Mouse (Mus musculus) 3T3-L1 (cell line): ENCODE data around the gene Tbxas1.

Experiments used
- DNase-seq: peaks from one replicate; pipeline ENCODE4 v3.0.0-alpha.2; 2015; ENCODE audit warnings: low read depth, low spot score

Tbxas1 gene

GRCm38 (mm10) chr6:38960791-38961426 lies 85.7 kb downstream of the Tbxas1 start:
- DNase-seq: peak; percentile 95

DNA sequence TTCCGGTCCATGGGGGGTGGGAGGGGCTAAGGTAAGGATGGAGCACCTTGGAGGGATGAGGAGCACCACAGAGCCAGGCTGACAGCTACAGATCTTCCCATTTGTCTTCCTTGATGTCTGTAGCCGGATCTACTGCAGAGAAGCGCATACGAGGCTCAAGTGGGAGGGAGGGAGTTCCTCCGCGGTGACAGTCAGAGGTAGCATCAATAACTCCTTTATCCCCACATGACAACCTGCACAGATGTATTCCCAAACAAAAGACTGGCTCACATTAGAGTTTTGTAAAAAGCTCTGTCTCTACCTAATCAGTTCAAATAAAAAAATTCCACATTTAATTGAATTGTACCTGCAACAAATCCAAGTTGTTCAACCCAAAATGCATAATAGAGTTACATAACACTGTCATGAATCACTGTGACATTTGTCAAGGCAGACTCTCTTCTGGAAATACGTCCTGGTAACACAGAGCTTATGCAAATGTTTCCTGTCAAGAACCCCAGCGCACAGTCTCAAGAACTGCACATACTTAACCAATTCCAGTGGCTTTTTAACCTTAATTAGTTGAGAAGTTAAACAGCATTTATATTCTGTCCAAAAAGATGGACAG lies 86.3 kb downstream of the Tbxas1 start:
- no peak for DNase-seq

GRCm38 (mm10) chr6:38966839-38967238 lies 91.6 kb downstream of the Tbxas1 start:
- DNase-seq: no peak

GRCm38 (mm10) chr6:38967288-38967687 lies 92.1 kb downstream of the Tbxas1 start:
- no peak for DNase-seq

DNA sequence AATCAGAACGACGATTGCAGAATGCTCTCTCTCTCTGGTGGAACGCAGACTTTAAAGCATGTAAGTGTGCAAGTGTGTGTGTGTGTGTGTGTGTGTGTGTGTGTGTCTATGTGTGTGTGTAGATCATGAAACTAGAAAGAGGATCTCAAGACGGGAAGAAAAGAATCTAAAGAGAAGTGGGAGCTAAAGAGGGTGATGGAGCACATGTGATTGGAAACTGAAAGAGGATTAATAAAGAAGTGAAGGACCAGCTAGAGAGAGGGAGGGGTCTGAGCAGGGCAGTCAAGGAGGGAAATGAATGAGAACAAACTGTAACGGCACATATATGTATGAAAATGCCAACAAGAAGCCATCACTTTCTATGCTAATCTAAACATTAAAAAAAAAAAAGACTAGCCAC lies 92.8 kb downstream of the Tbxas1 start:
- DNase-seq: no peak

DNA sequence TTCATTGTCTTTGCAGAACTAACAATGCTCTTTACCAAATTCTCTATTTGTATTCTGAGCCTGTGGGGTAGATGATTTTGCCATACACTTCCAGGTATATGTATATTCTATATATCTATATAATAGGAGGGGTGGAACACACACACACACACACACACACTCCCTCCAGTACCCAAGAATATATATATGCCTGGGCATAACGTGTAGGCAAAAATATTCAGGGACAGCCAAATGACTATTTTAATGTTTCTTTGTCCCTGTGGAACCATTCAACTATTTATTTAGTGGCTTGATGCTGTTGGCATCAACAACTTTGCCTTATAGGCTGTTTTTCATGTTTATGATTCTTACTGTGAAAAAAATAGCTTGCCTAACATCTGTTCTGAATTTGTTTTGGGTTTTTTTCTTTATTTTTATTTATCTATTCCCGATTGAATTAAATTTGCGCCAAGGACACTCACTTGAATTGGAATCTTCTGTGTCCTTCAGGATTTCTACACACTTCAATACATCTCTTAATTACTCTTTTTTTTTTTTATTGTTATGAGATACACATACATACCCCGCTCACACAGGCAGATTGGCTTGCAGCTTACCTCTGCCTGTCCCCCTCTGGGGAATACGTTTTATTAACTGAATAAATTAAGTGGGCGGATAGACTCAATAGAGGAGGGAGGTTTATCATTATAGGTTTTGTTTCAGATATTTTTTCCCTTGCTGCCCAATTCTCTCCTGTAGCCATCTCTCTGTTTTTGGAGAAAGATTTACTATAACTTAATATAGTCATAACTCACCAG lies 94.9 kb downstream of the Tbxas1 start:
- DNase-seq: no peak

GRCm38 (mm10) chr6:38970759-38971158 lies 95.6 kb downstream of the Tbxas1 start:
- DNase-seq: no peak

GRCm38 (mm10) chr6:38972826-38973225 lies 97.6 kb downstream of the Tbxas1 start:
- no peak for DNase-seq

DNA sequence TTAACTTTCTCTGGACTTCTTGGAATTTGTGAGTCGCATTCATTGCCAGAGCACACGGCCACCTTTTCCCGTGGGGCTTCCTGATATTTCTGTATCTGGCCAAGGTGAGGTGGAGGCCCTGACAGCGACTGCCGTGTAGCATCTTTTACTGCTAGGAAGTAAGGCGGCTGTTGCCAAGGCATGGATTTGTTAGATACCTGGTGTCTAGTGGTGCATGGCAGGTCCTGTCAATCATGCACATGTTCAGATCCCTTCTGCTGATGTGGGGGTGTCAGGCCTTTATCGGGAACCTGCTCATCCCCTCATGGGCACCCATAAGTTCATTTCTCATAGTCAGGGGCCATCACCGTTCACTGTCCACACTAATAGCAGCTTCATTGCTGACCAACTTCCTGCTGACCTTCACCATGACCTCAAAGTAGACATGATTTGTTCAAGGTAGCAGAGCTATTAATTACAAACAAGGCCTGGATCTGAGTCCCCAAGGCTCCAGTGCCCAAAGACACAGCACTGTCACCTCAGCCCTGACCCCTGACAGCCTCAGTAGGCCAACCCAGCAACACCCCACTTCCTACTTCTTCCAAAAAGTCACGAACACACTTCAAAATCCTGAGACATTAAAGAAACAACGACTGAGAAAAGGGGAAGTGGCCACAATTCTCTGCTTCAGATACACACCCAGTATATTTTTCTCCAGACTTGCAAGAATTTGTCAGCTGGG lies 98.4 kb downstream of the Tbxas1 start:
- DNase-seq: no peak

- no peak for DNase-seq
Measured at GRCm38 (mm10) chr6:38974162-38974525, 98.9 kb downstream of the Tbxas1 start.

- DNase-seq: no peak
Measured at GRCm38 (mm10) chr6:38974536-38975268, 99.5 kb downstream of the Tbxas1 start.

DNA sequence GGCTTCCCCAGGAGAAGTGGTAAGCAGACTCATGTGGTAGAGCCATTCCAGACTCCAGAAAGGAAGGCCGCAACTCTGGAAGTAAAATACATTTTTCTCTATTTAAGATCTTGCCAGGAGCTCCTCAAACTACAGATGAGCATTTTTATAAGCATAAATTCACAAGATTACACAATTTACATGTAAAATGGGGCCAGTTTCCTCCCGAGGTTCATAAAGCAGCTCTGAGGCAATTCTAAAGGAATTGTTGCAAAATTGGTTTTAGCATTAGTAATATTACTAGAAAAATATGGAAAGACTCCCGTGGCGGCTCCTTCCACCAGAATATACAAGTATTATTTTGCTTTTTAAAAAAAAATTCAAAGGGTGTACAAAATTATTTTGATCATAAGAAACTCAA lies 100.7 kb downstream of the Tbxas1 start:
- no peak for DNase-seq

DNA sequence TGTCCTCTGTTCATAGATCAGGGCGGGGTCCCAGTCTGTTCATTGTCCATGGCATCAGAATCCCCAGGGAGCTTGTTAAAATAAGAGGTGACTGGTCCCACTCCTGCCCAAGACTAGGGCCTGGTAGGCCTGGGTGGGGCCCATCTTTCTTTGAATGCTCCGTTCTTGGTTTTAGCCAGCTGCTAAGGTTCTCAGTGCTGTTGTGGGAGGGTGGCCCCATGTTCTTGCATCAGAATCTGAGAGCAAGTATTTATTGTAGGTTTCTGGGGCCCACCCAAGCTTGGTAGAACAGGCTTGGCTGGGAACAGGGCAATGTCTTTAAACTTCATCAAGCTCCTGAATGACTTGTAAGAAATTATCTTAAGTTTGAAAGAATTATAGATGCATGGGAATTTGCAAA lies 101.2 kb downstream of the Tbxas1 start:
- DNase-seq: no peak

DNA sequence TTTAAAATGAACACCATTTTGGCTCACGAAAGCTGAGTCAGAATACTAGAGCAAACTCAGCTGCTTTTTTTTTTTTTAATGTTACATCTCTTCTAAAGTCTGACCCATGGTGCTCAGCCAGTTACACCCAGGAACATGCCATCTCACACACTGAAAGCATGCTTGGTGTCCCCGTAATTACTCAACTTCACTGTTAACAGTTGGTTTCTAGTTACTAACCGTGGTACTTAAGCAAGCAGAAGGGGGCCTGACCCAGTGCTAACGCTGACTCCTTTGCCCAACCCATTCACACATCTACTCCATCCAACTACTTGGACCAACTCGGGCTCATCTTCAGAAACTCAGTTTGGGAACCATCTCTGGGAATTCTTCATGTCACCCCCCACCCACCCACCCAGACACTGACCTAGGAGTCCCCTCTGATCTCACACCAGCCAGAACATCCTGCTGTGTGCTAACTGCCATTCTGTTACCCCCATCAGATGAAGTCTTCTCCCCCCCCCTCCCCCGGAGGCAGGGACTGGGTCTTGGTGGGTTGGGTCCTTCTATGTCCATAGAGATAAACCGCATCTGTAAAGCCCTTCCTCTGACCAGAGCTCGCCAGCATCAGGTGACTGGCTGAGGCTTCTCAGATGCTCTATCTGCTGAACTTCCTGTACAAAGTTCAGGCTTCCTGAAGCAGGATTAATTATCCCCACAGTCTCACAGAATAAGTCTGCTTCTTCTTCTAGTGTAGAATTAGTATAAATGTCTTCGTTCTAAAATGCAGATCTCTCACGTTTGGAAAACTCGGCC lies 105.9 kb downstream of the Tbxas1 start:
- DNase-seq: no peak

- no peak for DNase-seq
Measured at GRCm38 (mm10) chr6:38982071-38982470, 106.9 kb downstream of the Tbxas1 start.

GRCm38 (mm10) chr6:38982656-38983055 lies 107.5 kb downstream of the Tbxas1 start:
- DNase-seq: no peak

- DNase-seq: no peak
Measured at GRCm38 (mm10) chr6:38983060-38983459, 107.9 kb downstream of the Tbxas1 start.

GRCm38 (mm10) chr6:38984626-38985025 lies 109.4 kb downstream of the Tbxas1 start:
- DNase-seq: no peak

DNA sequence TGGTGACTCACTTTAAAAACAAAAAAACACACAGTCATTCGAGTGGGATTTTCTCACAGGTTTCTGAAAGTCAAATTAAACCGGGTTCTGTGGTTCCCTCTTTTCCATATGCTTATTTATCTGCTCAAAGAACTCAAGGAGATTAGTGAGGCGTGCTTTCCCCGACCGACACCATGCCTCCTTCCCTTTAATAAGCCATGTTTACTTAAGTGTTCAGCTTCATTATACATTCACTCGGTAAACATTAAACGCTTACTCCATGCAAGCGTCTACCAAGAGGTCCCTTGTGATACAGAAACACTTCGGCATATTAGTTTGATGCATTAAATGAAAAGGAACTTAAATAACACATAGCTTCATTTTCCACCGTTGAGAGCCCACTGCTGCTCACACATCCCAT lies 111.4 kb downstream of the Tbxas1 start:
- no peak for DNase-seq

- DNase-seq: peak; percentile 70
Measured at GRCm38 (mm10) chr6:38992016-38992415, 116.8 kb downstream of the Tbxas1 start.

DNA sequence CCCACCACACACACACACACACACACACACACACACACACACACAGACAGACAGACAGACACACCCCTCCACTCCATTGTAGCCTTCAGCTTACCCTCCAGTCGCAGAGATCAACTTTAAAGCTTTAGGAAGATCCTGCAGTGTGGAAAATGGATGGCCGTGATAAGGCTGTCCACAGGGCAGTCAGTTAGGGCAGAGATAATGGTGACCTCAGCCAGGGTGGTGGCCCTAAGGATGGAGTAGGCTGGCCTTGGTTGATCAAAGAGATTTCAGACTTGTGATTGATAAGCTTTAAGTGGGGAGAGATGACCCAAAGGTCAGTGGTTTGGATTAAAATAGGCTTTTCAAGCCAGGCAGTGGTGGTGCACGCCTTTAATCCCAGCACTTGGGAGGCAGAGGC lies 120.6 kb downstream of the Tbxas1 start:
- DNase-seq: no peak
